Mouse (Mus musculus) CH12.LX (cell line): ENCODE results near the gene Med15. TPM values are rescaled to one million over a fixed set of nuclear protein-coding genes. Genes with fewer than 3 reads are reported as not detected.

Experiments used
- DNase-seq: peaks from one replicate; pipeline ENCODE4 v3.0.0-alpha.2; 2013; ENCODE audit errors: extremely low read depth
- H3K27ac ChIP-seq: 2 replicates; pipeline ENCODE4 v1.5.1; 2012; ENCODE audit warnings: low read depth, mild to moderate bottlenecking, control low read depth, moderate library complexity; ENCODE audit not compliant: insufficient read depth
- H3K27me3 ChIP-seq: replicated peaks from 2 replicates; pipeline ENCODE3; 2012; ENCODE audit warnings: inconsistent platforms
- H3K36me3 ChIP-seq, 2 experiments: replicated peaks in 1 of 2; 2 replicates each; pipeline versions ENCODE3 to v1.6.1; 2012; ENCODE audit warnings: inconsistent platforms in 1 of 2, low read length in 1 of 2, mild to moderate bottlenecking in 1 of 2, mixed read lengths in 1 of 2, moderate library complexity in 1 of 2; ENCODE audit not compliant: control insufficient read depth in 1 of 2, insufficient read depth in 1 of 2
- H3K4me1 ChIP-seq, 2 experiments: 2 replicates each; pipeline ENCODE4 v1.6.1; 2012; ENCODE audit warnings: inconsistent platforms in 1 of 2, moderate library complexity in 1 of 2; ENCODE audit not compliant: insufficient read depth in 2 of 2, control insufficient read depth in 1 of 2
- H3K4me2 ChIP-seq: 2 replicates; pipeline ENCODE4 v1.6.1; 2012; ENCODE audit warnings: low read depth, mild to moderate bottlenecking, control low read depth; ENCODE audit not compliant: poor library complexity, insufficient read depth, severe bottlenecking
- H3K4me3 ChIP-seq, 3 experiments: fragments of 150-350 bp in 1 of 3; sonication (generic) in 1 of 3; replicated peaks in 1 of 3; 2 replicates each; pipeline versions ENCODE3 to v1.5.1; 2011 to 2012; ENCODE audit warnings: low read depth in 2 of 3, low read length in 2 of 3, mild to moderate bottlenecking in 2 of 3, moderate library complexity in 2 of 3, control low read depth in 1 of 3, improper control_type of control experiment in 1 of 3, inconsistent platforms in 1 of 3, mixed read lengths in 1 of 3; ENCODE audit not compliant: poor library complexity in 1 of 3
- H3K79me2 ChIP-seq: replicated peaks from 2 replicates; pipeline ENCODE4 v1.6.1; 2012; ENCODE audit warnings: mild to moderate bottlenecking, moderate library complexity; ENCODE audit not compliant: control insufficient read depth, poor library complexity, insufficient read depth, severe bottlenecking; ENCODE audit errors: extremely low read depth
- H3K9ac ChIP-seq: 2 replicates; pipeline ENCODE4 v1.6.1; 2012; ENCODE audit warnings: low read depth, mild to moderate bottlenecking, control low read depth, moderate library complexity; ENCODE audit not compliant: insufficient read depth
- H3K9me3 ChIP-seq: replicated peaks from 2 replicates; pipeline ENCODE3; 2012; ENCODE audit warnings: low read length, inconsistent platforms, mixed read lengths
- E2F4 ChIP-seq: IDR thresholded peaks from 2 replicates; pipeline ENCODE4 v1.6.1; 2011; ENCODE audit warnings: low read depth, low read length, improper control_type of control experiment; ENCODE audit not compliant: insufficient replicate concordance
- MAX ChIP-seq: IDR thresholded peaks from 2 replicates; pipeline ENCODE4 v1.6.1; 2011; ENCODE audit warnings: low read length, improper control_type of control experiment
- MAZ ChIP-seq: IDR thresholded peaks from 2 replicates; pipeline ENCODE4 v1.6.1; 2012; ENCODE audit warnings: low read depth, mild to moderate bottlenecking, inconsistent platforms, low read length, improper control_type of control experiment, moderate library complexity
- NRF1 ChIP-seq: IDR thresholded peaks from 2 replicates; pipeline ENCODE4 v1.6.1; 2014; ENCODE audit warnings: low read depth, mild to moderate bottlenecking, inconsistent platforms, low read length, improper control_type of control experiment, moderate library complexity
- POLR2A ChIP-seq: IDR thresholded peaks from 2 replicates; pipeline ENCODE4 v1.6.1; 2011; ENCODE audit warnings: low read depth, mild to moderate bottlenecking, improper control_type of control experiment, low read length
- ZNF384 ChIP-seq: IDR thresholded peaks from 2 replicates; pipeline ENCODE4 v1.6.1; 2012; ENCODE audit warnings: low read depth, low read length, improper control_type of control experiment, inconsistent platforms
- dilution Hi-C: fragments of 300-500 bp; cut with MboI; formaldehyde crosslinking; loops from 2 replicates; pipeline ENCODE4 v1.14.3; 2020; ENCODE audit warnings: low sequenced_read_pairs; ENCODE audit not compliant: extremely low pct_unique_long_range_greater_than_20kb, extremely low pct_ligation_motif_present
- in situ Hi-C: fragments of 300-500 bp; cut with MboI; formaldehyde crosslinking; loops from 3 replicates; pipeline ENCODE4 v1.14.3; 2019; ENCODE audit warnings: low sequenced_read_pairs, low pct_ligation_motif_present, low pct_unique_long_range_greater_than_20kb, mixed read lengths
- polyA plus RNA-seq: library from polyadenylated mRNA; unstranded; fragments of >175 nt; gene quantifications from 2 replicates; pipeline ENCODE4 v1.2.1, GENCODE M21; 2012; ENCODE audit warnings: low read depth; ENCODE audit not compliant: insufficient read length
- total RNA-seq, 2 experiments: library from RNA; depleted of rRNA; stranded (reverse); fragments of 300-350 nt in 1 of 2; fragments of >200 nt in 1 of 2; gene quantifications; 2 replicates each; pipeline ENCODE4 v1.2.3; 2012 to 2014

Gene Med15
- total and polyA plus RNA-seq, 3 experiments, result 20.1 to 78.1 (median 42.6) TPM

DNA sequence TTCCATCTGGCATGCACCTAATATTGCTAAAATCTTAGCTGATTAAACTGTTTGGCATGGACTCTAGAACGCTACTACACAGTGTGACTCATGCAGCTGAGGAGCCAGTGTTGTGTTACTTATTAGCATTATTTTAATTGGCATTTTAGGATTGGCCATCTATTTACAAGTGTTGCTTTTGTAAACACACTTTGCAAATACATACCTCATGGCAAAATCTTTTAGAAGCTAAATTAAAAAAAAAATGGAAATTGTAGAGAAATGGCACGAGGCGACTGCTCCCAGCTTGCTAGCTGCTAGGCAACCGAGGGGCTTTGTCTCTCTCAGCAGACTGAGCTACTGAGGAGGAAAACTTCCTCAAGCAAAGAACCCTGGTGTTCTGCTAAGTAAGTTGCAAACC lies 127.8 kb downstream of the Med15 start:
- H3K9ac ChIP-seq, result no peak overlapping the region
- in situ Hi-C loops, result no loop called here
- H3K79me2 ChIP-seq, result no peaks in the 10 kb centered on the region
- peaks cover 26% of the 10 kb centered on the region for H3K27me3 ChIP-seq
- TF ChIP-seq POLR2A, result no peak
- no peak for TF ChIP-seq E2F4
- TF ChIP-seq MAX, result no peak
- no peak for TF ChIP-seq ZNF384
- TF ChIP-seq NRF1, result no peak
- no peak for TF ChIP-seq MAZ
- no peak for DNase-seq
- H3K36me3 ChIP-seq, result no peaks in the 10 kb centered on the region
- 0 out of 4 replicates have a peak, but pooled peaks cover 0 to 4% of the 10 kb centered on the region in 2 experiments for H3K4me1 ChIP-seq
- H3K9me3 ChIP-seq, result peaks cover 16% of the 10 kb centered on the region
- H3K4me2 ChIP-seq, result no peak overlapping the region
- H3K27ac ChIP-seq, result no peak overlapping the region
- dilution Hi-C loops, result no loop called here
- no peak overlapping the region for H3K4me3 ChIP-seq

Other genes with a start within 250 kb of the Med15 start
- gene Aifm3, start 243.3 kb downstream of the Med15 start, total RNA-seq (2012; rRNA removed), result 0.08 TPM in 1 of 2 replicates, not detected in the other
- gene Aifm3, start 243.3 kb downstream of the Med15 start, total RNA-seq (2014; rRNA removed), result not detected in 2 replicates
- gene Aifm3, start 243.3 kb downstream of the Med15 start, polyA plus RNA-seq, result not detected in 2 replicates
- gene Lztr1, start 224.2 kb downstream of the Med15 start, total RNA-seq (2012; rRNA removed), result 111 and 138 TPM in 2 replicates
- gene Lztr1, start 224.2 kb downstream of the Med15 start, total RNA-seq (2014; rRNA removed), result 98.4 and 110 TPM in 2 replicates
- gene Lztr1, start 224.2 kb downstream of the Med15 start, polyA plus RNA-seq, result 78.0 and 111 TPM in 2 replicates
- gene Thap7, start 201.8 kb downstream of the Med15 start, total RNA-seq (2012; rRNA removed), result 64.3 and 72.7 TPM in 2 replicates
- gene Thap7, start 201.8 kb downstream of the Med15 start, total RNA-seq (2014; rRNA removed), result 80.7 and 83.3 TPM in 2 replicates
- 79.4 and 82.4 TPM in 2 replicates for gene Thap7, start 201.8 kb downstream of the Med15 start, polyA plus RNA-seq
- gene Lrrc74b, start 171.6 kb downstream of the Med15 start, total RNA-seq (2012; rRNA removed), result not detected in 2 replicates
- gene Lrrc74b, start 171.6 kb downstream of the Med15 start, total RNA-seq (2014; rRNA removed), result not detected in 2 replicates
- gene Lrrc74b, start 171.6 kb downstream of the Med15 start, polyA plus RNA-seq, result 0.17 TPM in 1 of 2 replicates, not detected in the other
- not detected in 2 replicates for gene P2rx6, start 171.0 kb downstream of the Med15 start, total RNA-seq (2012; rRNA removed)
- gene P2rx6, start 171.0 kb downstream of the Med15 start, total RNA-seq (2014; rRNA removed), result not detected in 2 replicates
- gene P2rx6, start 171.0 kb downstream of the Med15 start, polyA plus RNA-seq, result not detected in 2 replicates
- 0.34 and 1.3 TPM in 2 replicates for gene Slc7a4, start 149.7 kb downstream of the Med15 start, total RNA-seq (2012; rRNA removed)
- not detected in 2 replicates for gene Slc7a4, start 149.7 kb downstream of the Med15 start, total RNA-seq (2014; rRNA removed)
- gene Slc7a4, start 149.7 kb downstream of the Med15 start, polyA plus RNA-seq, result not detected in 2 replicates
- gene Smpd4, start 113.5 kb downstream of the Med15 start, total RNA-seq (2012; rRNA removed), result 38.6 and 55.5 TPM in 2 replicates
- gene Smpd4, start 113.5 kb downstream of the Med15 start, total RNA-seq (2014; rRNA removed), result 55.5 and 65.9 TPM in 2 replicates
- gene Smpd4, start 113.5 kb downstream of the Med15 start, polyA plus RNA-seq, result 66.5 and 97.1 TPM in 2 replicates
- gene Ccdc74a, start 86.4 kb downstream of the Med15 start, total RNA-seq (2012; rRNA removed), result 0.42 TPM in 1 of 2 replicates, not detected in the other
- gene Ccdc74a, start 86.4 kb downstream of the Med15 start, total RNA-seq (2014; rRNA removed), result 0.45 TPM in 1 of 2 replicates, not detected in the other
- gene Ccdc74a, start 86.4 kb downstream of the Med15 start, polyA plus RNA-seq, result 1.5 and 2.0 TPM in 2 replicates
- not detected in 2 replicates for gene Klhl22, start 26.7 kb upstream of the Med15 start, total RNA-seq (2012; rRNA removed)
- gene Klhl22, start 26.7 kb upstream of the Med15 start, total RNA-seq (2014; rRNA removed), result not detected in 2 replicates
- not detected in 2 replicates for gene Klhl22, start 26.7 kb upstream of the Med15 start, polyA plus RNA-seq
- not detected in 2 replicates for gene Scarf2, start 64.4 kb upstream of the Med15 start, total RNA-seq (2012; rRNA removed)
- not detected in 2 replicates for gene Scarf2, start 64.4 kb upstream of the Med15 start, total RNA-seq (2014; rRNA removed)
- not detected in 2 replicates for gene Scarf2, start 64.4 kb upstream of the Med15 start, polyA plus RNA-seq
- gene B830017H08Rik, start 100.2 kb upstream of the Med15 start, total RNA-seq (2012; rRNA removed), result 0.08 TPM in 1 of 2 replicates, not detected in the other
- gene B830017H08Rik, start 100.2 kb upstream of the Med15 start, total RNA-seq (2014; rRNA removed), result not detected in 2 replicates
- gene B830017H08Rik, start 100.2 kb upstream of the Med15 start, polyA plus RNA-seq, result not detected in 2 replicates
- 1.6 and 1.9 TPM in 2 replicates for gene Car15, start 105.5 kb upstream of the Med15 start, total RNA-seq (2012; rRNA removed)
- 1.5 TPM in 2 replicates for gene Car15, start 105.5 kb upstream of the Med15 start, total RNA-seq (2014; rRNA removed)
- 2.5 and 3.9 TPM in 2 replicates for gene Car15, start 105.5 kb upstream of the Med15 start, polyA plus RNA-seq
- 0.21 and 0.42 TPM in 2 replicates for gene Gm20518, start 158.8 kb upstream of the Med15 start, total RNA-seq (2012; rRNA removed)
- gene Gm20518, start 158.8 kb upstream of the Med15 start, total RNA-seq (2014; rRNA removed), result 0.16 and 0.18 TPM in 2 replicates
- 0.68 and 0.91 TPM in 2 replicates for gene Gm20518, start 158.8 kb upstream of the Med15 start, polyA plus RNA-seq
- gene Tssk1, start 161.3 kb upstream of the Med15 start, total RNA-seq (2012; rRNA removed), result 0.04 TPM in 1 of 2 replicates, not detected in the other
- gene Tssk1, start 161.3 kb upstream of the Med15 start, total RNA-seq (2014; rRNA removed), result not detected in 2 replicates
- gene Tssk1, start 161.3 kb upstream of the Med15 start, polyA plus RNA-seq, result 0.15 and 0.16 TPM in 2 replicates
- 48.0 and 52.5 TPM in 2 replicates for gene Dgcr2, start 165.7 kb upstream of the Med15 start, total RNA-seq (2012; rRNA removed)
- gene Dgcr2, start 165.7 kb upstream of the Med15 start, total RNA-seq (2014; rRNA removed), result 36.9 and 41.5 TPM in 2 replicates
- 45.2 and 54.8 TPM in 2 replicates for gene Dgcr2, start 165.7 kb upstream of the Med15 start, polyA plus RNA-seq
- not detected in 2 replicates for gene Tssk2, start 165.7 kb upstream of the Med15 start, total RNA-seq (2012; rRNA removed)
- not detected in 2 replicates for gene Tssk2, start 165.7 kb upstream of the Med15 start, total RNA-seq (2014; rRNA removed)
- gene Tssk2, start 165.7 kb upstream of the Med15 start, polyA plus RNA-seq, result 0.21 TPM in 1 of 2 replicates, not detected in the other
- 33.1 and 36.7 TPM in 2 replicates for gene Ess2, start 178.5 kb upstream of the Med15 start, total RNA-seq (2012; rRNA removed)
- gene Ess2, start 178.5 kb upstream of the Med15 start, total RNA-seq (2014; rRNA removed), result 31.1 and 31.4 TPM in 2 replicates
- 37.0 and 38.7 TPM in 2 replicates for gene Ess2, start 178.5 kb upstream of the Med15 start, polyA plus RNA-seq
- gene Gsc2, start 182.2 kb upstream of the Med15 start, total RNA-seq (2012; rRNA removed), result not detected in 2 replicates
- gene Gsc2, start 182.2 kb upstream of the Med15 start, total RNA-seq (2014; rRNA removed), result not detected in 2 replicates
- gene Gsc2, start 182.2 kb upstream of the Med15 start, polyA plus RNA-seq, result not detected in 2 replicates
- 106 and 141 TPM in 2 replicates for gene Slc25a1, start 195.3 kb upstream of the Med15 start, total RNA-seq (2012; rRNA removed)
- 96.5 and 113 TPM in 2 replicates for gene Slc25a1, start 195.3 kb upstream of the Med15 start, total RNA-seq (2014; rRNA removed)
- 122 and 134 TPM in 2 replicates for gene Slc25a1, start 195.3 kb upstream of the Med15 start, polyA plus RNA-seq
- not detected in 2 replicates for gene Vpreb2, start 247.5 kb upstream of the Med15 start, total RNA-seq (2012; rRNA removed)
- gene Vpreb2, start 247.5 kb upstream of the Med15 start, total RNA-seq (2014; rRNA removed), result not detected in 2 replicates
- 0.54 TPM in 1 of 2 replicates, not detected in the other for gene Vpreb2, start 247.5 kb upstream of the Med15 start, polyA plus RNA-seq